Mouse (Mus musculus) liver, embryonic 11.5 days (tissue): ENCODE results near the gene Spint2. TPM values are rescaled to one million over a fixed set of nuclear protein-coding genes. Genes with fewer than 3 reads are reported as not detected.

ENCODE experiments used
- ATAC-seq: fragments of 200-750 bp; cut with Nextera tagmentation; replicated peaks from 2 replicates; pipeline ENCODE4 v1.8.0; 2017; ENCODE audit warnings: moderate number of reproducible peaks, mild to moderate bottlenecking, moderate TSS enrichment, moderate library complexity; ENCODE audit not compliant: low FRiP score
- DNase-seq: peaks from one replicate; pipeline ENCODE4 v3.0.0-alpha.2; 2017; ENCODE audit warnings: low spot score
- H3K27ac ChIP-seq: fragments of 300-500 bp; sonication (generic); 2 replicates; pipeline ENCODE4 v1.5.1; 2014; ENCODE audit warnings: mild to moderate bottlenecking, low read depth, low read length, control low read depth
- H3K27me3 ChIP-seq: fragments of 300-500 bp; sonication (generic); replicated peaks from 2 replicates; pipeline ENCODE4 v1.6.1; 2014; ENCODE audit warnings: low read length, mixed read lengths; ENCODE audit not compliant: control insufficient read depth, insufficient read depth
- H3K36me3 ChIP-seq: fragments of 300-500 bp; sonication (generic); 2 replicates; pipeline ENCODE4 v1.6.1; 2014; ENCODE audit warnings: mild to moderate bottlenecking, low read length, moderate library complexity, mixed read lengths; ENCODE audit not compliant: control insufficient read depth, insufficient read depth
- H3K4me1 ChIP-seq: fragments of 300-500 bp; sonication (generic); replicated peaks from 2 replicates; pipeline ENCODE4 v1.6.1; 2014; ENCODE audit warnings: low read length, mixed read lengths; ENCODE audit not compliant: control insufficient read depth, insufficient read depth
- H3K4me2 ChIP-seq: fragments of 300-500 bp; sonication (generic); 2 replicates; pipeline ENCODE4 v1.6.1; 2014; ENCODE audit warnings: mild to moderate bottlenecking, control low read depth, moderate library complexity
- H3K4me3 ChIP-seq: fragments of 300-500 bp; sonication (generic); 2 replicates; pipeline ENCODE4 v1.5.1; 2014; ENCODE audit warnings: low read depth, low read length, control low read depth
- H3K9ac ChIP-seq: fragments of 300-500 bp; sonication (generic); 2 replicates; pipeline ENCODE4 v1.6.1; 2014; ENCODE audit warnings: low read depth, low read length, control low read depth
- H3K9me3 ChIP-seq: fragments of 300-500 bp; sonication (generic); 2 replicates; pipeline ENCODE4 v1.6.1; 2016; ENCODE audit warnings: low read length, inconsistent platforms, mixed read lengths; ENCODE audit not compliant: control insufficient read depth
- WGBS: fragments of 180-500 bp; shearing (Covaris S2); extraction: QIAGEN DNeasy Blood & Tissue Kit; methylation state at CpG from one replicate; pipeline ENCODE4 v1.1.7; 2014; 5-methylcytosine and 5-hydroxymethylcytosine counted together
- polyA plus RNA-seq: library from polyadenylated mRNA; unstranded; fragments of >200 nt; fragmentation: Nextera tagmentation; extraction: Ambion mirVana; gene quantifications from 2 replicates; pipeline ENCODE4 v1.2.1, GENCODE M21; 2014

The Spint2 gene
- polyA plus RNA-seq, 1 experiment from 2014 or later = 53.7 TPM

DNA sequence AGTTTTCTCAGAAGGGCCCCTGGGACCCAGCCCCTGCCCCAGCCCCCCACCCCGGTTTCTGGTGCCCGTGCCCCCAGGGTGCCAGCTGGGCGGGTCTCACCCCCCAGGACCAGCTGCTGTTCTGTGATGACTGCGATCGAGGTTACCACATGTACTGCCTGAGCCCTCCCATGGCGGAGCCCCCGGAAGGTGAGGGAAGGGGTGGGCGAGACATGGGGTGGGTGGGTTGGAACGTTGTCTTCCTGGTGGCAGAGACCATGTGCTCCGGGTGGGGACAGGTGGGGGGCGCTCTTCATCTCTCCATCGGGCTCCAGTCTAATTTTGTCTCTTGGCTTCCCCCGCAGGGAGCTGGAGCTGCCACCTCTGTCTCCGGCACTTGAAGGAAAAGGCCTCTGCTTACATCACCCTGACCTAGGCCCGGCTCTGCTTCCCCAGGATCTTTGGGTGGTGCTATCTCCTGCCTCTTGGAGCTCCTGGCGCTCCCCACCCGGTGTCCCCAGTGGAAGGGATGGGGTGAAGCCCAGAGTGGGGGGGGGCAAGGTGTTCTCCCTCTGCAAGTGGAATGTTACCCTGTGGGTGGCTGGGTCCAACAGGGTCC lies 34.5 kb upstream of the Spint2 start:
- H3K27me3 ChIP-seq = no peaks in the 10 kb centered on the region
- WGBS = 64% methylated on average over 17 of the region's 17 CpGs
- H3K4me2 ChIP-seq = no peak overlapping the region
- H3K4me1 ChIP-seq = peaks cover 59% of the 10 kb centered on the region
- no peaks in the 10 kb centered on the region for H3K9me3 ChIP-seq
- no peaks in the 10 kb centered on the region for H3K36me3 ChIP-seq
- no peak for DNase-seq
- H3K9ac ChIP-seq = no peak overlapping the region
- peak overlapping the region; percentile 19; the same call in 1 of the 2 replicates for H3K27ac ChIP-seq
- ATAC-seq = no peak
- H3K4me3 ChIP-seq = no peak overlapping the region

DNA sequence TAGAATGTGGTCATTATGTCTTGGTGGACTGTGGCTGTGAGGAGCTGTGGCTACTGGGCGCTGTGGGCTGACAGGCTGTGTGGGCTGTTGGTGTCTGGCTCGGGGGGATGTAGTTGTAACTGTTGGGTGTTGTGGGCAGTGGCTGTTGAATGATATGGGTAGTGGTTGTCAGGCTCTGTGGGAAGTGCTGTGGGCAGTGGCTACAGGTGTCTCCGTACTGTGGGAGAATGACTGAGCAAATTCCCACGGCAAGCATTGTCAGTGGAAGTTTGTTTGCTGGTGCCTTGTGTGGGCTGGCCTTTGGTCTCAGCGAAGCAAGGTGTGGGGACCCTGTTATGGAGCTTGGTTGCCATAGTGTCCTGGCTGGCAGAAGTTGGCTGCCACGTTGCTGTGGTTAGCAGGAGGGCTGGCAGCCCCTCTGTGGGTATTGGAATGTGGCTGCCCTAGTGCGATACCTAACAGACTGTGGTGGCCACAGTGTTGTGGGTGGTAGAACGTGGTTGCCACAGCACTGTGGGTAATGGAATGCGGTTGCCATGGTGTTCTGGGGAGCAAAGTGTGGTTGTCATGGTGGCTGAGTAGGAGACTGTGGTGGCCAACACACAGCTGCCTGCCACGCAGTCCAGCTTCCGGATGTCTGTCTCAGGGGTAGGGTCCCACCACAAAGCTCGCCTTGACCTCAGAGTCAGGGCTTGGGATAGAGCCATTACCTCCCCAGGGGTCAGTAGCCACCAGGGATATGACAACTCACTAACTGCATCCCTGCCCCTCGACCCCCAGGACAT lies 33.3 kb upstream of the Spint2 start:
- no peaks in the 10 kb centered on the region for H3K9me3 ChIP-seq
- DNase-seq (no peak), ATAC-seq (no peak)
- no peaks in the 10 kb centered on the region for H3K36me3 ChIP-seq
- H3K9ac ChIP-seq = no peak overlapping the region; the same call in 1 of the 2 replicates
- H3K4me2 ChIP-seq = no peak overlapping the region
- WGBS = 71% methylated on average over 13 of the region's 13 CpGs
- no peak overlapping the region for H3K4me3 ChIP-seq
- no peak overlapping the region for H3K27ac ChIP-seq
- no peaks in the 10 kb centered on the region for H3K27me3 ChIP-seq
- H3K4me1 ChIP-seq = peaks cover 55% of the 10 kb centered on the region

DNA sequence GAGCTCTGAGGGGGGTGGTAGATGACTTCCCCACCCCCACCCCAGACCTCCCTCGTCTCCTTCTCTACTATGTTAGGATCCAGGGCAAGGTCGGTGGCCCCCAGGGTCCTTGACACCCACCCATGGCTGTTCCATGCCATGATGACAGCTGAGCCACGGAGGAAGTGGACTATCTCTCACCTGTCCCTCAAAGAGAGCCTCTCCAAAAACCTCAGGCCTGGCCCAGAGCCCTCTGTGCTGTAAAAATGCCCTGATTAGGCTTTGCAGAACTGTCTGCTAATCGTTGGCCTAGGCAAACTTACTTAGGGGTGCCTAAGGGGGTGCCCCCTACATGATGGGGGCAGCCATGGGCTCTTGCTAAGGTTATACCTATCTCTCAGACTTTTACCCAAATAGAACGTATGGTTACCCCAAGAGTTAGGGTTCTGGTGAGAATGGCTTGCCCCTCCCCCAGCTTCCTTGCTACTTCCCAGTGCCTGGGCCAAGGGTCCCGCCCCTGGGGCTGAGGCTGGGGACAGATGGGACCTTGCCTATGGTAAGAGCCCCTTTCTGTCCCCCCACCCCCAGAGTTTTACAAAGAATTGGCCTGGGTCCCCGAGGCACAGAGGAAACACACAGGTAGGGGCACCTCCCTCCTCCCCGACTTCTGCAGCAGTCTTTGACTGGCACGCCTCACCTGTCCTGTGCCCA lies 32.0 kb upstream of the Spint2 start:
- DNase-seq (no peak), ATAC-seq (no peak)
- no peaks in the 10 kb centered on the region for H3K9me3 ChIP-seq
- peaks cover 53% of the 10 kb centered on the region for H3K4me1 ChIP-seq
- no peak overlapping the region for H3K4me3 ChIP-seq
- no peaks in the 10 kb centered on the region for H3K36me3 ChIP-seq
- H3K4me2 ChIP-seq = no peak overlapping the region
- 42% methylated on average over 9 of the region's 9 CpGs for WGBS
- no peak overlapping the region for H3K27ac ChIP-seq
- 0 out of 2 replicates have a peak, but pooled peaks cover 3% of the 10 kb centered on the region for H3K27me3 ChIP-seq
- no peak overlapping the region for H3K9ac ChIP-seq

DNA sequence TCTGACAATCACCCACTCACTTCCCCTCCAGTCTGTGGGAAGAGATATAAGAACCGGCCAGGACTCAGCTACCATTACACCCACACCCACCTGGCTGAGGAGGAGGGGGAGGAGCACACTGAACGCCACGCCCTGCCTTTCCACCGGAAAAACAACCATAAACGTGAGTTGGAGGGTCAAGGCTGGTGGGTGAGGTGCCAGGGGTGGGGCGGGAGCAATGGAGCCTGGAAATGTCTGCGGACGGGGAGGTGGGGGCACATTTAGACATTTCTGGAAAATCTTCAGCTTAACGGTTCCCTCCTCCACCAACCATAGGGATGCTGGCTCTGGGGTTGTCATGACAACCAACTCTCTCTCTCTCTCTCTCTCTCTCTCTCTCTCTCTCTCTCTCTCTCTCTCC lies 31.3 kb upstream of the Spint2 start:
- no peak overlapping the region for H3K27ac ChIP-seq
- H3K9me3 ChIP-seq = no peaks in the 10 kb centered on the region
- H3K4me2 ChIP-seq = peak overlapping the region; percentile 21; the same call in 1 of the 2 replicates
- no peaks in the 10 kb centered on the region for H3K36me3 ChIP-seq
- 41% methylated on average over 9 of the region's 9 CpGs for WGBS
- ATAC-seq = no peak
- peaks cover 52% of the 10 kb centered on the region for H3K4me1 ChIP-seq
- H3K27me3 ChIP-seq = peaks cover 3% of the 10 kb centered on the region; the same call in 1 of the 2 replicates
- no peak for DNase-seq
- H3K9ac ChIP-seq = no peak overlapping the region
- no peak overlapping the region for H3K4me3 ChIP-seq

DNA sequence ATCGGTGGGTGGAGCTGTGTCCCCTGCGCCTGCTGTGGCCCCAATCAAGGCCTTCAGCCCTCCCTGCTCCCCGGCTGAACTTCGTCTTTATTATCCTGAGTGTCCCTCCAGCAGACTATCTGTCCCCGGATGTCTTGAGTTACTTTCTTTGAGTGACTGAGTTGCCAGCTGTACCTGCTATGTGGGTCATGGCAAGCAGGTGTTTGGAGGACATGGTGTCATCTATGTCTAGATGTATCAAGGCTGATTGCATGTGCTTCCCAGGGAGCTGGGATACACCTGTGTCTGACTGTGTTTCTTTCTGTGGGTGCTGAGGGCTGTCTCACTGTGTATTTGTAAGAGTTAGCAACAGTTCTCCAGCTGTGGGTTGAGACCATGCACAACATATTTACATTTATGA lies 28.0 kb upstream of the Spint2 start:
- WGBS = 12% methylated on average over 5 of the region's 5 CpGs
- peak overlapping the region; percentile 59 for H3K9ac ChIP-seq
- H3K4me1 ChIP-seq = peaks cover 40% of the 10 kb centered on the region
- no peaks in the 10 kb centered on the region for H3K9me3 ChIP-seq
- H3K4me2 ChIP-seq = peak overlapping the region; percentile 86
- H3K27ac ChIP-seq = no peak overlapping the region
- peaks cover 22% of the 10 kb centered on the region for H3K27me3 ChIP-seq
- DNase-seq (no peak), ATAC-seq (no peak)
- H3K4me3 ChIP-seq = peak overlapping the region; percentile 61
- no peaks in the 10 kb centered on the region for H3K36me3 ChIP-seq

DNA sequence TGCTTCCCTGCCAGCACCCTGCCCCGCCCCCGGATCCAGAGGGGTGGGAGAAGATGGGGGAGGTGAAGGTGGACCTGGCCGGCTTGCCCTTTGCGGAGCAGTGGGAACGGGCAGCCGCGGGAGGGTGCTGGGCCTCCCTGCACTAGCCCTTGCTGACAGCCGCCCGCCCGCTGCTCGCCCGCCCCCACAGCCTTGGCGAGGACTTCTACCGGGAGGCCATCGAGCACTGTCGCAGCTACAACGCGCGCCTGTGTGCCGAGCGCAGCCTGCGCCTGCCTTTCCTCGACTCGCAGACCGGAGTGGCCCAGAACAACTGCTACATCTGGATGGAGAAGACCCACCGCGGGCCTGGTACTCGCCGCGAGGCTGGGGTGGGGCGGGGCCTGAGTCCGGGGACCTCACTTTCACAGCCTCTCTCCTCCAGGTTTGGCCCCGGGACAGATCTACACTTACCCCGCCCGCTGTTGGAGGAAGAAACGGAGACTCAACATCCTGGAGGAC lies 27.6 kb upstream of the Spint2 start:
- no peak for DNase-seq
- H3K36me3 ChIP-seq = no peaks in the 10 kb centered on the region
- under 1% methylated on average over 36 of the region's 36 CpGs for WGBS
- H3K9me3 ChIP-seq = no peaks in the 10 kb centered on the region
- peaks cover 45% of the 10 kb centered on the region for H3K4me1 ChIP-seq
- peak overlapping the region; percentile 61 for H3K4me3 ChIP-seq
- H3K4me2 ChIP-seq = peak overlapping the region; percentile 86
- peak overlapping the region; percentile 16; the same call in 1 of the 2 replicates for H3K27ac ChIP-seq
- ATAC-seq = peak; percentile 10; the same call in 1 of the 2 replicates
- peak overlapping the region; percentile 59 for H3K9ac ChIP-seq
- peaks cover 26% of the 10 kb centered on the region for H3K27me3 ChIP-seq

DNA sequence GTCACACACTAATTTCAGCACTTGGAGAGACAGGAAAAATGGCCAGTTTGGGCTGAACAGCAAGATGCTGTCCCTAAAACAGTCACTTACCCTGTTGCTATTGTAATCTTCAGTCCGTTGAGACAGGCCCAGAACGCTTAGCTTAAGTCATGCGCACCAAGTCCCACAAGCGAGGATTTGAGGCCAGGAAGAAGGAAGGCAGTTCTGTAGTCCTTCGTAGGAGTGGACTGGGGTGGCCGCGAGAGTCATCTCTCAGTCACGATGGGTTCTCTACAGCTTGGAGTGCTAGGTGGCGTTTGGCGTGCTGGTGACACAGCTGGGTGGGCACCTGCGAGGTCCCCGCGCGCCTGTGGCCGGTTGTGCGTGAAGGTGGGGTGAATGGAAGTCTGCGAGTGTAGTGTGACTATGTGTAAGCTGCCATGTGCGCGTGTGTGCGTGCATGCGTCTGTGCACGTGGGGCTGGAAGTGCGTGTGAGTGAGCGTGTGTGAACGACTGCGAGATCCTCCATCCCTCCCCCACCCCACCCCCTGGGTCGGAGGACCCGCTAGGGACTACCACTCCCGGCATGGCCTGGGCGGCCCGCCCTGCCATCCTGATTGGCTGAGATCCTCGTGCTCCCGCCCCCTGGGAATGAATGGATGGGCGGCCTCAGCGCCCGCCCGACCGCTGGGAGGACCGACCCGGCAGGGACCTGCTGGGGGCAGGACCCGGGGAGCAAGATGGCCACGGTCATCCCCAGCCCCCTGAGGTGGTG lies 25.8 kb upstream of the Spint2 start:
- Histone ChIP-seq H3K4me1 (peaks cover 40% of the 10 kb centered on the region), H3K4me2 (peak overlapping the region; percentile 86), H3K27me3 (peaks cover 44% of the 10 kb centered on the region), H3K27ac (no peak overlapping the region), H3K4me3 (peak overlapping the region; percentile 75), H3K9ac (peak overlapping the region; percentile 44), H3K36me3 (no peaks in the 10 kb centered on the region), H3K9me3 (no peaks in the 10 kb centered on the region)
- ATAC-seq (peak; percentile 86), DNase-seq (peak; percentile 90)
- 1% methylated on average over 42 of the region's 42 CpGs for WGBS

DNA sequence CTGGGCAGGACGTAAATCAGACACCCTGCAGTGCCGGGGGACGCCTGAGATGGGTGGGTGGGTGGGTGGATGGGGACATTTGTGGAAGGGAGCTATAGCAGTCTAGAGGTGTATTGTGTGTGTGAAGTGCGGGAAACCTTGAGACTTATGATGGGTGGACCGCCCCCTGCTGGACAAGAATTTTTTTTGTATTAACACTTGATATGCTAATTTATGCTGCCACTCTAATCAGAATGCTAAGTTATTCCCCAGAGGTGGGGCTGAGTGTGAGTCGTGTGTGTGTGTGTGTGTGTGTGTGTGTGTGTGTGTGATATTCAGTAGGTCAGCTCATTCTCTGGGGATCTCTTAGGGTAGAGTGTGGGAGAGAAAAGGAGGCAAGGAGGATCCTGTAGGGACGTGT lies 24.9 kb upstream of the Spint2 start:
- no peaks in the 10 kb centered on the region for H3K9me3 ChIP-seq
- no peaks in the 10 kb centered on the region for H3K36me3 ChIP-seq
- DNase-seq (no peak), ATAC-seq (no peak)
- peaks cover 44% of the 10 kb centered on the region for H3K27me3 ChIP-seq
- no peak overlapping the region for H3K4me3 ChIP-seq
- peaks cover 40% of the 10 kb centered on the region for H3K4me1 ChIP-seq
- H3K9ac ChIP-seq = 0 out of 2 replicates have a peak overlapping the region, but pooled peaks have one; percentile 6
- no peak overlapping the region for H3K27ac ChIP-seq
- WGBS = 29% methylated on average over 7 of the region's 7 CpGs
- peak overlapping the region; percentile 86 for H3K4me2 ChIP-seq
